Mouse (Mus musculus) embryo, embryonic 11 days (tissue): Measurements from ENCODE around the gene Slc22a14.
"Not testable (repeated sequence)": the region's sequence is repeated elsewhere in the genome, so short reads cannot be mapped to it uniquely, and the experiment has no call there.

Source experiments
- DNase-seq: peaks from one replicate; pipeline ENCODE4 v3.0.0-alpha.2; 2015

Gene Slc22a14

DNA sequence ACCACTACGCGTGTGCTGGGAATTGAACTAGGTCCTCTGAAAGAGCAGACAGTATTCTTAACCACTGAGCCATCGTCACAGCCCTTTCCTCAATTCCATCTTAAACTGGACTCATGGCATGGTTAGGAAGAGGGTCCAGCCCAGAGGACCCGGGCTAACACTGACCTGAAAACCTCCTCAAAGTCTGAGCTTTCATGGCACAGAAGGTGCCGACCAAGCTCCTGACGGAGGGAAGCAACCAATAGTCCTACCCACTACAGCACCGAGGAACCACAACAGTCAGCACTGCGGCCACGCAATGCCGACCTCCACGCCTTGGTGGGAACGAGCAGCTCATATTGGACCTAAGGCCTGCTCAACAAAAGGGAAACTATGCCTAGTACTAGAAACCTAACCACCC, 109.2 kb downstream of the Slc22a14 start:
- no peak for DNase-seq

DNA sequence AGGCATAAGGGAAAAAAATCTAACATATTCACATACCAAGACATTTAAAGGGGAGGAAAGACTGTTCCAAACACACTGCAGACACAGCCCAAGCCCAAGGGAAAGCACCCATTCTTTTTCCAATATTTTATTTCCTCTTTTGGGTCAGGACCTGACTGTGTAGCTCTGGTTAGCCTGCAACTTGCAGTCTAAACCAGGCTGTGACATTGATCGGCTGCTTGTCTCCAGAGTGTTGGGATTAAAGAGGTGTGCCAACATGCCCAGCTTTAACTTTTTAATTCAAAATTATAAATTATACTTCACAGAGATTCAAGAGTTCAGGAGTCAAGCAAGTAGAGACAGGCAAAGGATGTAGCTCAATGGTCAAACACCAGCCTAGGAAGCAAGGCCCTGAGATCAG, 110.3 kb downstream of the Slc22a14 start:
- no peak for DNase-seq

DNA sequence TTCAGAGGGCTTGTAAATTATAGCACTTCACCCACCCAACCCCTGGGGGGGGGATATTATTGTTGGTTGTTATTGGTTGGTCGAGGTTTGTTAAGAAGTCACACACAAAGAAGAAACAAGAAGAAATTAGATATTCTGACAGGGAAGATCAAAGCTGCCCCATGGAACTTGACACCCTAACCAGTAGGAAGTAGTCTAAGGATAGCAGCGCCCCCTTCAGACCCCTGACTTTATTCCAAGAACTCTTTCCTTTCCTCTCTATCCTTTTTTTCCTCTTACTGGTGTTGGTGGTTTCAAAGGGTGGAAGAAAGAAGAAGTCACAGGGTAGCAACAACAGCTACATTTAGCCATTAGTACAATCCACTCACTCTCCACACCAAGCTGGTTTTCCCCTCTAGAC, 111.2 kb downstream of the Slc22a14 start:
- DNase-seq = no peak

DNA sequence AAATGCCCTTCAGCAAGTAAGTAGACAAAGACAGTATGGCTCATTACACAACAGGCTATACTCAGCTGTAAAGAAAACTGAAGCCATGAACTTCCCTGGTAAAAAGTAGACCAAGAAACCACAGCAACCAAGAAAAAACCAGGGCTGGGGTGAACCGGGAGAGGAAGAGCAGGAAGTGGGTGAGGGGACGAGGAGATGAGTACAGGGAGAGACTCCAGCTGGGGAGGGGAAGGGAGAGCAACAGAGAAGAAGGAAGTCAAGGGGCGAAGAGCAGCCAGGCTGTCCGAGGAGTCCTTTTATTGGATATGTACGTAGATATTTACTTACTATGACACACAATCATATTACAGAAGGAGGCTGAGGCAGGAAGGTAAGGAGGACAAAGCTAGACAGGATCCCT, 117.4 kb downstream of the Slc22a14 start:
- no peak for DNase-seq

DNA sequence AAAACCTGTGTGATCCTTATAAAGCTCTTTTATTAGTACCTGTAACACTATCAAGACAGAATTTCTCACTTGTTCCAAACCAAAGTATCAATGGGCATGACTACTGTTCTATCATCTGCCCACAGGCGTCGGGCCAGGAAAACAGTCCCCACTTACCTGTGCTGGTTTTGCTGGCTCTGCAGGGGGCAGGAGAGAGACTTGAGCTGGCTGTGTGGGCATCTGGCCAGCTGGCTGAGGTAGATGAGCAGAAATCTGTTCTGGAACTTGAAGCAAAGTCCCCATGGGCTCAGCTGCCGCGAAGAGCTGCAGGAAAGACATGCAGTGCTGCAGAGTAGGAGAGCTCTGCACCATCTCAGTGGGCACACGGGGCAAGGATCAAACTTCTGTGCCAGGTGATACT, 118.5 kb downstream of the Slc22a14 start:
- no peak for DNase-seq

DNA sequence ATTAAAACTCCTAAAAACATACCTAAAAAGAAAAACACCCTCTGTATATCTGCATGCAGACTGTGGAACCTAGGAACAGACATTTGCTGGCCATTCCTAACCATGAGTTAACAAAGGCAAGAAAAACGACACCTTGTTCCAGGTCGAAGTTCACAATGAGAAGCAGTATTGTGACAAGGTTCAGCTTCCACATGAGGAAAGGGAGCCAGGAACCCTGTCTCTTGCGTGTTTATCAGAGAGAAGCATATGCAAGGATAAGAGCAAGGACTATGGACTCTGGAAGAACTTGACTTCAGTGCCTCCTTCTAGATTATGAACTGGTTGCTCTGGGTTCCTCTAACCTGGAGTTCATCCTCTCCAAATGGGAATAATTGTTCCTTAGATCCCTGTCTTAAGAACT, 121.4 kb downstream of the Slc22a14 start:
- DNase-seq = no peak

DNA sequence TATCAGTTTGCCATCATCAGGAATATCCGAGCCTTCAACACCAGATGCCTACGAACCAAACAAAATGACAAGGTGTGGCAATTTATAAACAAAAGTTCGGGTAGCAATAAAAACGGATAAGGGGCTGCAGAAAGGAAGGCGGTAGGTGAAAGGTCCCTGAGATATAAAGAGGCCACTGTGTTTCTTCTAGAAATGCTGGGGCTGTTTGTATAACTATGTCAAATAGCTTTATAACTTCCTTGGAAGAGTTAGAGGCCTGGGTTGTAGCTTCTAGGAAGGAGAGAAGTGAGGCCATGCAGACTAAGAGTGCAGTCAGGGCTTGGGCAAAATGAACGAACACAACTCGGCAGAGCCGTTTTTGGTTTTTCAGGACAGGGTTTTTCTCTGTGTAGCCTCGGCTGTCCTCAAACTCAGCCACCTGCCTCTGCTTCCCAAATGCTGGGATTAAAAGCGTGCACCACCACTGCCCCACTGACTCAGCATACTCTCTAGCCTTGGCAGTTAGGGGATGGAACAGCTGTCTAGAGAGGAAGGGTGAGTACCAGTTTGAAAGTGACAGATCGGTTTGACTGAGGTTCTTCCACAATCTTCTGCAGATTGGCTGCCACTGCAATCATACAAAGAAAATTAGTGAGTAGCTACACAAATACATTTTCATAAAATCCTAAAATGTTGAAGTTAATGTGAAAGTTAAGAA, 124.0 kb downstream of the Slc22a14 start:
- DNase-seq = no peak

DNA sequence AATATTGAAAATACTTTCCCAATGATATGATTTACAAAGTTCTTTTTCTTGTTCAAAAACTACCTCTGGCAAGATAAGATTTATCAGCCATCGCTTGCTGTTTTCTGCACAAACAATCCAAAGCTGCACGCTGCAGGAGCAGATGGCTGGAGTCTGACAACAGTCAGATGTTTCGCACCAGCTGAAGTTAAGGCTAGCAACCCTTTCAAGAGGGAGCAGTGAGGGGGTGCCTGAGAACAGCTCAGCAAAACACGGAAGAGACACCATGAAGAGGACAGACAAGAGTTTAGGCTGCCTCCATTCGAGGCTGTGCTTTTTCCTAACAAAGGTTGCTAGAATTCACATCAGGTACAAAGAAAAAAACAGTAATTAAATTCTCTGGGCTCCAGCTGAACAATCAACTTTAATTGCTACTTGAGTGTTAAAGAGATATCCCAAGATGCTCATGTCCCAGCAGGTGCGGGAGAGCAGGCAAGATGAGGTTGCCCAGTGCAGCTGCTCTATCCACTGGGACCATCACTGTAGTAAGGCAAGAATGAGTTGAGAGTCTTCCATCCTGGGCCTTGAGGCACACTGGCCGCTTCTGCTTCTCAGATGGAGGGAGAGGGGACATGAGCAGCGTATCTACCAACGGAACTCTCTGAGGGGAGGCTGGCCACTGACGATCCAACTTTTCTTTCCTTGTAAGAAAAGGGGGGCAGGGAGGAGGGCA, 124.9 kb downstream of the Slc22a14 start:
- DNase-seq = no peak

DNA sequence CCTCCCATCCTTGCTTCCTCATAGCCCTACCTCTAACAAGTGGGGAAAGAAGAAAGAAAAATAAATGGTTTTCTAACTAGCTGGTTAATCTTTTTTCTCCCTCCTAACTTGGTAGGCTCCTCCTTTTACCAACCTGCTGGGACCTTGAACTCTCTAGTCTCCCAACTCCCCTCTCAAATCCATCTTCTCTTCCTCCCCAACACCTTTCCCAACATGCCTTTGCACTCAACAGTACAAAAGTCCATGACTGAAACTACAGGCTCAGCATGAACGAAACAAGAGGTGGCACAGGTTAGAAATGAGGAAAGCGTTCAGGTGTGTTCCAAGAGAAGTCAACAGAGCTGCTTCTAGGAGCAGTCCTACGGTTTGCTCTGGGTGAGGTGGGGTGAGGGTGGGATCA, 126.1 kb downstream of the Slc22a14 start:
- DNase-seq = no peak

DNA sequence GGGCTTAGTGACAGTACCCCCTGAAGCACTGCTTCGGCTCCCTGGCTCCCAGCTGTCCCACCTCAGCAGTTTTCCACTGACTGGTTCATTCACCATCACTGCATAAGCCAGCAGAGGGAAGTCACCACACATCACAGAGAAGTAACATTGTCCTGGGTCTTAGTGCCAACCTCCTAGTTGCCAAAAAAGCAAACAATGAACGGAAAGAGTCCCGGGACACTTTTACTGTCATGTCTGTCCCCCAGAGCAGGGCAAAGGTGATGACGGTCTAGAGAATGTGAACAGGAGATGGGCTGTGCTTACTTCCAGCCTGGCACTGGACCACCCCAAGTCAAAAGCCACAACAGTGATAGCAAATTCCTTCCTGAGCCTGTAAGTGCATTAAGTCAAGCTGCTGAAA, 126.6 kb downstream of the Slc22a14 start:
- no peak for DNase-seq

DNA sequence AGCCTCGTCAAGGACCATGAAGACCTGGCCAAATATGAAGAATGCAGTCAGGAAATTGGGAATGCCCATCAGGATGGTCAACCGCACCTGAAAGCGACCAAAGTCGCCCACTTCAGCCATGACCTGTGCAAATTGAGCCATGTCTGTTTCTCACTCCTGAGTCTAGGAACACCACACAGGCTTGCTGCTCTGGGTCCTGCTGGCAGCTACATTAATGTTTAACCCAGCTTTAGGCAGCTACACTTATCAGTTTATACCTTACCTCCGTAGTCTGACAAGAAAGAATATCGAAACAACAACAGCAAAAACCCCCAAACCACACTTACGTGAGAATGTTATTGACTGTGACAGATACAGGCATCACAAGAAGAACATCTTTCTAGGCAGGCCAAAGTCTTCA, 133.8 kb downstream of the Slc22a14 start:
- DNase-seq = no peak

DNA sequence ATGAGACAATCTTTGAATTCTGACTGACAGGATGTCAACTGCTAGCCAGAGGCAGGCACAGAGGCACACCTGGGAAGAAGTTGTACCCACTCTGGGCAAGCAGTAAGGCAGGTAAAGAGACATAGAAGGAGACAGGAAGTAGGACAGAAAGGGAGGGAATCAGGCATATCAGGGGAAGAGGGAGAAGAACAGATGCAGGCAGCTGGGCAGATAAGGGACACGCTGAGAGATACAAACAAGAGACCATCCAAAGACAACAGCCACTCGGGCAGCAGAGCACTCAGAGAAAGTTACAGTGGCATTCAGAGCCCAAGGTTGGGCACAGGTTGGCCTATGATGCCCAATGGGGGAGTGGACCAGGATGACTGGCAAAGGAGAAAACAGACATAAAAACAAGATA, 134.5 kb downstream of the Slc22a14 start:
- DNase-seq = no peak

DNA sequence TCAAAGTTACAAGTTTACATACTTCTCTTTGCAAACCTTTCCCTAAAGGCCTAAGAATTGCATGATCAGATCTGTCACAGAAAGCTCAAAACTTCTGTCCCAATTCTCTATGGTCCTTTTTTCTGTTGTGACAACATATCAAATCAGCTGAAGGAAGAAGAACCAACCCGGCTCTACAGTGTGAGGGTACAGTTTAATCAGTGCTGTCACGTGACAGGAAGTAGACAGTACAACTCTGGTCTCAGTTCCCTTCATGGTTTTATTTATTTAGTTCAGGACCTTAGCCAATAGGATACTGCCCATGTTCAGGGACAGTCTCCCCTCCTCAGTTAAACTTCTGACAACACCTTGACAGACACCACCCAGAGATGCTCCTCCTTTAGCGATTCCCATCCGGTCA, 145.1 kb downstream of the Slc22a14 start:
- no peak for DNase-seq

DNA sequence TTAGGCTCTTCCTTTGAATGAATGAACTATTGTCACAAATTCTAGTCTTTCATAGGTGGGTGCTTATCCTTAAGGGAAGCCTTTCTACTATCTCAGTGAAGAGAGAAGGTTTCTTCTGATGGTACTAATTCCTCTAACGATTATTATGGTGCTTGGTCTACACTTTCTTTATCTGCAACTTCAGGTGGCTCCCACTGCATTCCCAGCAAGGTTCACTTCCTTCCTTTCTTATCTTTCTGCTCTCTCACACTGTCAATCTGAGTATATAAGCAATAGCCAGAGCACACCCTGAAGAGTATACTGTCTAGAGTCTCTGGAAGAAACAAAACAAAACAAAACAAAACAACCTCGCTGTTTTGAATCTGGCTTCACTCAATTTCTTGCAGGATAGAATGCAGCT, 145.7 kb downstream of the Slc22a14 start:
- no peak for DNase-seq

DNA sequence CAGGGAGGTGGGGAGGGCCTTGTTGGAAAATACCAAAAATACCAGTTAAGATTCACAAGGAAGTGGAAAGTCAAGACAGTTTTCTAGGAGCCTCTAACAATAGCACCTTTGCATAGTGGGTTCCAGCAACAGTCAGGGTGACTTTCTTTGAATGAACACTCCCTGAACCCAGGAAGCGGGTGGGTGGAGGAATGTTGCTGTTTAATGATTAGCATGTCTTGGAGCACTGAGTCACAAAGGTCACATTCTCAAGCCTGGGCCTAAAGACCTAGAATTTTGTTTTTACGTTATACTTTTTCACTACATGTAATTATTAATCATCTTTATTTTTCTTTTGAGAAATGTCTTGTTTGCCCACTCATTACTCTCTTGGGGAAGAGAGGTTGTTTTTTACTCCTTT, 150.0 kb downstream of the Slc22a14 start:
- DNase-seq = not testable (repeated sequence)

DNA sequence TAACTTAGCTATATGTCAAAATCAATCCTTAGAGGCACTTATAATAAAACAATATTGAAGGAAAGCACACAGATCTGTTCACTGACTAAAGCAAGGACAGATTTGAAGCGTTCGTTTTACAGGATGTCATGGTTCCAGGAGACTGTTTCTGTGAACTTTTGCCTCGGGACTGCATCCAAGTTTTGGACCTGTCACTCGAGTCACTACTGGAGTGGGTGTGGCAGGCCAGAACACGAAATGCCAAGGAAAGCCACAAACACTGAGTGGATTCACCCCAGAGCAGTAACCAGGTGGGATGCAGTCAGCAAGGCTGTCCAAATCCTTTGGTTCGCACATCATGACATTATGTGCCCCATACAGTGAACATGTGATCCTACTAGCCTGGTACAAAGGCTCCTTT, 150.8 kb downstream of the Slc22a14 start:
- no peak for DNase-seq

DNA sequence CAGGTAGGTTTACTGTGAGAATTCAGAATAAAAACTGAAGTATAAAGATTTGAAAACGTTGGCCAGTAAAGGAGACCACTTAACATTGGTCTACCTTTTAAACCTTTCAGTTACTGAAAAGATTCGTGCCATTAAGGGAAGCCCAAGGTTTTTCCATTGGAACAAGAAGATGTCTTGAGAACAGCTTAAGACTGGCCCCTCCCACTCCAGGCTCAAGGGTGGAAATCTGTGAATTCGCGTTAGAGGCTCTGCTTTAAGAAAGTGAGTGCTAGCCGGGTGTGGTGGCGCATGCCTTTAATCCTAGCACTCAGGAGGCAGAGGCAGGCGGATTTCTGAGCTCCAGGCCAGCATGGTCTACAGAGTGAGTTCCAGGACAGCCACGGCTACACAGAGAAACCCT, 152.4 kb downstream of the Slc22a14 start:
- DNase-seq = no peak

DNA sequence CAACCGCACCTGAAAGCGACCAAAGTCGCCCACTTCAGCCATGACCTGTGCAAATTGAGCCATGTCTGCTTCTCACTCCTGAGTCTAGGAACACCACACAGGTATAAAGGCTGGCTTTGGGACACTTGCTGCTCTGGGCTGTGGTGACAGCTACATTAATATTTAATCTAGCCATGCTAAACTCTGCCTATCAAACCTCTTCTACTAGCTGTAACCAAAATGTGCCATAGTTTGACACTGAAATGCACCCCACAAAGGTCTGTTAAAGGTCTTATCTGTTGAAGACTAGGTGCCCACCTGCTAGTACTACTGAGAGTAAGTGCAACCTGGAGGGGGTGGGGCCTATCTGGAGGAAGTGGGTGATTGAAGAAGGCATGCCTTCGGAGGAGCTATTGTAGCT, 156.4 kb downstream of the Slc22a14 start, which contains the start of gene Slc22a13:
Gene Slc22a13, minus strand, starts transcription at position 101 of the 400 bp plus-strand sequence.
- no peak for DNase-seq

DNA sequence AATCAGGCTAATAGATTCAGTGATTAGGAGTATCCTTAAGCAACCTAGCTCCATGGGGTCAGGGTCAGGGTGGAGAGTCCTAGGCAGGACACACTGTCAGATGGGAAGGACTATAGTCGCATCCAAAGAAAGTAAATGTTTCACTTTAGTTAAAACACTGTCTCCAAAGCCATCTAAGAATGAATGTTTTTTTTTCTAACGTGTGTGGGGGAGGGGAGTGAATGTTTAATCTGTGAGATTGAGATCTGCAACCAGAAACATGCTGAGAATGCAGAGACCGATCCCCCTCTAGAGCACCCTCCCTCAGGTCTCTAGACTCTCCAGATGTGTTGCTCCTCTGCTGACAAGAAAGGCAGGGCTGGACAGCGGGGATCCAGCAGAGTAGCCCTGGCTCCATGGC, 158.2 kb downstream of the Slc22a14 start:
- no peak for DNase-seq

DNA sequence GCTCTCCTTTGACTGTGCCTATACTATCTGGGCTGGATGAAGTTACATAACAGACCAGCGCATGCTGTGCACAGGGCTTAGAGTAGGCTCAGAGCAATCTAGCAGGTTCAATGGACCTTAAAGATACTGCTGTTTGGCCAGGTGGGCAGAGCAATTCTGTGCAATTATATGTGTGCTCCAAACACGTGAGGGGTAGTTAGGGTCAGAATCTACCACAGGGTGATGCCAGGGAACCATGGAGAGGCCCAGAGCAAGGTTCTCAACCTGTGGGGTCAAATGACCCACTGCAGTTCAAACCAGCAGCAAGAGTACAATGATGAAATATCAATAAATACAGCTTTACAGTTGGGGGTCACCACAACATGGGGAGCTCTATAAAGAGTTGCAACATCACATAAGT, 158.7 kb downstream of the Slc22a14 start:
- no peak for DNase-seq

DNA sequence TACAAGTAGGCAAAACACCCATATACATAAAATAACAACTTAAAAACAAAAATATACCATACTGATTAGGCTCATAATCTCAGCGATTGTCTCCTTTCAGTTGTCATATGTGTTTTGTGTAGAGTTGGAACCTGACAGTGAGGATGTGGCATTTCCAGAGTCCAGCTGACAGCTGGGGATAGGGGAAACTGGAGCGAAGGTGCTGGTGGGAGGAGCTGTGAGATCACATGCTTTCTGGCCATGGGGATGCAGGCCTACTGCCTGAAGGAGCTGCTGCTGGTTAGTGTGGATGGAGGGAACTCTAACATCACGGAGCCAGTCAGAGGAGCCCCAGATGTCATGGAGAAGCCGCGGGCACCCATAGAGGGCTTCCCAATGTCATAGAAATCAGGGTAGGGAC, 159.6 kb downstream of the Slc22a14 start:
- no peak for DNase-seq

DNA sequence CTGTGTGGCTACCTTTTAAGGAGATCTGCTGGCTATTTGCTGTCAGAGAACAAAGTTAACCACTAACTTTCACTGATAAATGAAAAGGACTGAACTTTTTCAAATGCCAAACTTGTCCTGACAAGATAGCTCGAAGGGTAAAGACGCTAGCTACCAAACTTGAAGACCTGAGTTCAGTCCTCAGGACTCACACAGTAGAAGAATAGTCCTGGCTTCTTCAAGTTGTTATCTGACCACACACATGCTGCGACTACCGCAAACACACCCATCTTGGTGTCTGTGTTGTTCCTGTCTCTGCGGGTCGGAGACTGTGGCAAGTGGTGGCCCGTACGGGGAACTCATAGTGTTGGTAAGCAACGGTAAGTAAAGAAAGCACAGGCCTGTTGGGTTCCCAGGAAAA, 161.7 kb downstream of the Slc22a14 start:
- no peak for DNase-seq

DNA sequence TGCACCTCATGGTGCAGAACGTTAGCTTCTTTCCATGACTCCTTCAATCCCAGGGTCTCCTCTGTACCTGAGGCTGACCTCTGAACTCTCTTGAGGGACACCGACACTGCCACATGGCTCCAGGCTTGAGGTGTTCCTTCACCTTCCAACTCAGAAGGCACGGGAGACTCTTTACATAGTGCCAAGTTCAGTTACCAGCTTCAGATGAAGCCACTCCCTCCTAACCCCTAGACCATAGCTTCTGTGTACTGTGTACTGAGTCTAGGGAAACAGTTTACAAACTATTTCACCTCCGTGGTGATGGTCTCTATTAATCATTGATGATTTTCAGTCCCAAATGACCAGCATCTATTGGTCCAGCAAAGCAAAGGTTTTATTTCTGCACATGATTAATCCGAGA, 163.7 kb downstream of the Slc22a14 start:
- no peak for DNase-seq

DNA sequence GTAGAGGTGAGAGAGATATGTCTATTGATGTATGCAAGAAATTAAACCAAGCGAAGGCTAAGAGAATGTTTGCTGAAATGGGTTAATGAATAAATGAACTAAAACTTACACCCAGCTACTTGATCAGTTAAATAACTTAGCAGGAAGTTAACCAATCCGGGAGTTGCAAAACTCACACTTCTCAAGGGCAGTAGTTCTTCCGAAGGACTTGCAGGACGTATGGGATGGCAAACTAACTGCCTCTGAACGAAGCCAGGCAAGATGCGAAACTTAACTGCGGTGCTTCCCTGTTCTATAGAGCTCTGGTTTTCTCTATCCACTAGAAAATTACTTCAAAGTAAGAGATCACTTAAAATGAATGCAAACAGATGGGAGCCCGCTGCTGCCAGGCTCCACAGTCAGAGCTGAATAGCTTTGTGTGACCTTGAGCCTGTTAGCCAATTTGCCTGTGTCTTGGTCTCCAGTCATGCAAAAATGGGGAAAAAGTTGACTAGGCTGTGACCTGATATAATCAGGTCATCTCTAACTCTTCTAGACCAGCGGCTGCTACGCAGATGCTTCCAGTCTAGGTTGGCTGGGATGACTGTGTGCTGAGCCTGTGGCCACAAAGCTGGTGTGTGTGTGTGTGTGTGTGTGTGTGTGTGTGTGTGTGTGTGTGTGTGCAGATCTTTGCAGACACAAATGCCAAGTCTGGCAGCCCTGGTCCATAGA, 166.0 kb downstream of the Slc22a14 start:
- DNase-seq = no peak
